Mouse (Mus musculus) midbrain, embryonic 13.5 days (tissue): ENCODE measurements around the gene Nrg4. TPM values are rescaled to one million over a fixed set of nuclear protein-coding genes. Genes with fewer than 3 reads are reported as not detected.
A peak's percentile ranks its signal among the peaks of the same experiment; 100 is the strongest.

Source experiments
- ATAC-seq: fragments of 200-750 bp; cut with Nextera tagmentation; 2 replicates; pipeline ENCODE4 v1.8.0; 2017; ENCODE audit warnings: mild to moderate bottlenecking, moderate TSS enrichment, moderate library complexity
- H3K27ac ChIP-seq: fragments of 300-500 bp; sonication (generic); 2 replicates; pipeline ENCODE4 v1.5.1; 2015; ENCODE audit warnings: inconsistent platforms, mild to moderate bottlenecking, moderate library complexity
- H3K27me3 ChIP-seq: fragments of 300-500 bp; sonication (generic); 2 replicates; pipeline ENCODE4 v1.6.1; 2015; ENCODE audit warnings: mild to moderate bottlenecking, inconsistent platforms
- H3K36me3 ChIP-seq: fragments of 300-500 bp; sonication (generic); 2 replicates; pipeline ENCODE4 v1.6.1; 2015; ENCODE audit warnings: mild to moderate bottlenecking, inconsistent platforms
- H3K4me1 ChIP-seq: fragments of 300-500 bp; sonication (generic); replicated peaks from 2 replicates; pipeline ENCODE4 v1.6.1; 2015; ENCODE audit warnings: inconsistent platforms
- H3K4me2 ChIP-seq: fragments of 300-500 bp; sonication (generic); replicated peaks from 2 replicates; pipeline ENCODE4 v1.6.1; 2015; ENCODE audit warnings: moderate library complexity, mild to moderate bottlenecking, inconsistent platforms
- H3K4me3 ChIP-seq: fragments of 300-500 bp; sonication (generic); replicated peaks from 2 replicates; pipeline ENCODE4 v1.5.1; 2015; ENCODE audit warnings: mild to moderate bottlenecking, inconsistent platforms
- H3K9ac ChIP-seq: fragments of 300-500 bp; sonication (generic); replicated peaks from 2 replicates; pipeline ENCODE4 v1.6.1; 2015; ENCODE audit warnings: mild to moderate bottlenecking, inconsistent platforms
- H3K9me3 ChIP-seq: fragments of 300-500 bp; sonication (generic); 2 replicates; pipeline ENCODE4 v1.6.1; 2016; ENCODE audit warnings: mild to moderate bottlenecking, inconsistent platforms
- WGBS: fragments of 180-500 bp; shearing (Covaris S2); methylation state at CpG from one replicate; pipeline ENCODE4 v1.1.7; 2015; 5-methylcytosine and 5-hydroxymethylcytosine counted together
- polyA plus RNA-seq: library from polyadenylated mRNA; unstranded; fragments of >200 nt; fragmentation: Nextera tagmentation; extraction: Ambion mirVana; gene quantifications from 2 replicates; pipeline ENCODE4 v1.2.1, GENCODE M21; 2015

The Nrg4 gene
- polyA plus RNA-seq, 1 experiment from 2014 or later, result 1.9 TPM

DNA sequence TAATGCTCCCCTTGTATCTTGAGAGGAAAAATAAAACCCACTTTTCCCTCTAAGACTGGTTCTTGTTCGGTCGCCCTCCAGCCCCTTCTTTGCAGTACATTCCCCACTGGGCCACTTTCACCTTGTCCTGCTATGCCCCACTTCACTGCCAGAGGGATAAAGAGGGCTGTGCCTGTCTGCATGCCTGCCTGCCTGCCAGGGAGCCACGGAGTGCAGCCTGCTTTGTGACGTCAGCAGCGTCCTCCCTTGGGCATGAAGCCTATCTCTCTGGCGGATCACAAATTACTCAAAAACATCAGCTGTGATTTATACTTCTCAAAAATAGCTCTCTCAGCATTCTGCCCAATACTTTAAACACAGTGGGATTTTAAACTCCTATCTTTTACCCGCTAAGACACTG lies 6.3 kb upstream of the Nrg4 start:
- Histone ChIP-seq H3K27me3 (peaks cover 19% of the 10 kb centered on the region), H3K36me3 (no peaks in the 10 kb centered on the region), H3K4me2 (peak overlapping the region; percentile 26), H3K9me3 (no peaks in the 10 kb centered on the region), H3K9ac (peak overlapping the region; percentile 36; the same call in 1 of the 2 replicates), H3K27ac (no peak overlapping the region), H3K4me1 (peaks cover 13% of the 10 kb centered on the region), H3K4me3 (no peak overlapping the region)
- peak; percentile 55; the same call in 1 of the 2 replicates for ATAC-seq
- 34% methylated on average over 7 of the region's 7 CpGs for WGBS

DNA sequence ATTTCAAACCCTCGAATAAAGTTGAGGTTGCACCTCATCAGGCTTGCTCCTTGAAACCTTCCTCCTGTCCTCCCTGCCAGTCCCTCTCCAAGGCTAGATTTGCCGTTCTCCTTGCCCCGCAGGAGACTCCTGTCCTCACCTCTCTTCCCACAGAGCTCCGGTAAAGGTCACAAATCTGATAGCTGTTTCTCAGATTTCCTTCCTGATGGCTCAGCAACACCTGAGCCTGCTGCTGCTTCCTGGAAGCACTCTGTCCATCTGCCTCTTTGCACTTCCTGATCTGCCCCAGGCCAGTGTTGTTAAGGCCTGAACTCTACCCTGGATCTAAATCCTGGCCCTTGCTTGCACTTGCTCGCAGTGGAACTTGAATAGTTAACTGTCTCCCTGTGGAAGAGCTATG lies 5.8 kb upstream of the Nrg4 start:
- no peak for ATAC-seq
- 47% methylated on average over 5 of the region's 5 CpGs for whole genome bisulfite sequencing
- Histone ChIP-seq H3K4me3 (no peak overlapping the region), H3K27me3 (peaks cover 21% of the 10 kb centered on the region), H3K36me3 (no peaks in the 10 kb centered on the region), H3K4me1 (peaks cover 16% of the 10 kb centered on the region), H3K9me3 (no peaks in the 10 kb centered on the region), H3K9ac (peak overlapping the region; percentile 36), H3K4me2 (peak overlapping the region; percentile 26), H3K27ac (no peak overlapping the region)

DNA sequence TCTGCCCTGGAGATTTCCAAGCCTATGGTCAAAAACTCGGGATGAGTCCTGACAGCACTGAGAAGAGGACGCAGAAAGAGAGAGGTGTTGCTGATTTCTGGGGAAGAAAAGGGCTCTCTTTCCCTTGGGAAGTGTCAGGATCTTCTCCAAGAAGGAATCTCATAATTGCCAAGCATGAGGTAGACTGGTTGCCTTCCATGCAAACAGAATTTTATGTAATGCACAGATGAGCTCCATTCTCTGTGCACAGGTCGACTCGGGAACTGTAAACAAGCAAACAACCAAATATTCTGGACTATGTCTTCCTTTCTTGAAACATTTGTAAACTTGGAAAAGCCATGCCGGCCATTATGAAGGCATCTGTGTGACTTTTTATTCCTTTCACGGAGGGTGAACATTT lies 2.8 kb upstream of the Nrg4 start:
- H3K4me1 ChIP-seq, result peaks cover 26% of the 10 kb centered on the region
- H3K27me3 ChIP-seq, result peaks cover 35% of the 10 kb centered on the region
- no peaks in the 10 kb centered on the region for H3K36me3 ChIP-seq
- no peak overlapping the region for H3K4me3 ChIP-seq
- no peak for ATAC-seq
- no peak overlapping the region for H3K9ac ChIP-seq
- no peak overlapping the region for H3K4me2 ChIP-seq
- H3K27ac ChIP-seq, result no peak overlapping the region
- H3K9me3 ChIP-seq, result no peaks in the 10 kb centered on the region
- WGBS, result 77% methylated on average over 6 of the region's 6 CpGs

DNA sequence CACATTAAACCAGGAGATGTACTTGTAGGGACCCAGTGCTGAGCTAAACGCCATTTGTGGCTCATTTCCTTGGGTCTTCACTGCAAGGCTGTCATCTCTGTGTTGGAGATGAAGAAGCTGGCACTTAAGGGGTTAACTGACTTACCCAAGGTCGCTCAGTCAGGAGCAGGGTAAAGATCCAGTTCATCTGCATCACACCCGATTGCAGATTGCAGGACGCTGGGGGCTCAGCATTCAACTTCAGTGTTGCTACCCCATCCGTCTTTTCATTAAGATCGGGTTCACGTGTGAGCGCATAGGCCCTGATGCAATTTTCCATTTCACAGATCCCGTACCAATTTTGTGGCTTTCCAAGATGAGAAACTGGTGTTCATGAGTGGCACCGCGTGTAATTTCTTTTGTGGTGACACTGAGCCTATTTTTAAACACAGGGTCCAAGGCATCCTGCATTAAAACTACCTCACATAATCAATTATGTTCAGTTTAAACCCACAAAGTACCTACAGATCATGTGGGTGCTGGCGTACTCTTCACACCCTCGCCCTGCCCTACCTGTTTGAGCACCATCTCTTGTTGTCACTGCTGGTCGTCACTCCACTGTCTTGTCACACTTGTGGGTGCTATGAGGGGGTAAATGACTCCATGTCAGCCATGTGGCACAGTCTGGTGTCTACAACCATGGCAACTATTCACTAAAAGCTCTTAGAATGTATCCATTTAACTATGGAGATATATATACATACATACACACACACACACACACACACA lies 1.7 kb upstream of the Nrg4 start:
- no peak overlapping the region for H3K27ac ChIP-seq
- no peak for ATAC-seq
- H3K27me3 ChIP-seq, result peaks cover 42% of the 10 kb centered on the region
- peaks cover 26% of the 10 kb centered on the region for H3K4me1 ChIP-seq
- no peaks in the 10 kb centered on the region for H3K36me3 ChIP-seq
- H3K4me3 ChIP-seq, result peak overlapping the region; percentile 6; the same call in 1 of the 2 replicates
- H3K9me3 ChIP-seq, result no peaks in the 10 kb centered on the region
- no peak overlapping the region for H3K9ac ChIP-seq
- H3K4me2 ChIP-seq, result peak overlapping the region; percentile 72
- 23% methylated on average over 14 of the region's 14 CpGs for WGBS

DNA sequence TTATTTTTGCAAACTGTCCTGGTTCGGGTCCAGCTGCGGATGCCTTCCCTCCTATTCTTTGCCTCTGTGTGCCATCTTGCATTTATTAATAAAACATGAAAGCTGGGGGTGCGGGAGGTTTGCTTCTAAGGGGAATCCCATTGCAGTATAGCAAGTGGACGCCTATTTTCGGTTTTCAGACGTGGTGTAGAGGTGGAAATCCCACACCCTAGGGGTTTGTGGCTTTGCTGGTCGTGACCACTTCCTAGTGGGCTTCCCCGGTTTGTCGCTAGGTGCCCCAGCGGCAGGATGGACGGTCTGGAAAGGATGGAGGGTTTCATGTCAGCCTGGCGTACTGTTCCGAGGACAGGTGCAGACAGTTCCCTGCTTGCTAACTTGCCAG lies 581 bp upstream of the Nrg4 start:
- WGBS, result under 1% methylated on average over 13 of the region's 13 CpGs
- peak overlapping the region; percentile 72 for H3K4me2 ChIP-seq
- H3K4me1 ChIP-seq, result peaks cover 17% of the 10 kb centered on the region
- peak overlapping the region; percentile 73 for H3K4me3 ChIP-seq
- no peak; the same call in 1 of the 2 replicates for ATAC-seq
- H3K9ac ChIP-seq, result peak overlapping the region; percentile 84
- peak overlapping the region; percentile 74 for H3K27ac ChIP-seq
- peaks cover 42% of the 10 kb centered on the region for H3K27me3 ChIP-seq
- no peaks in the 10 kb centered on the region for H3K36me3 ChIP-seq
- H3K9me3 ChIP-seq, result no peaks in the 10 kb centered on the region

DNA sequence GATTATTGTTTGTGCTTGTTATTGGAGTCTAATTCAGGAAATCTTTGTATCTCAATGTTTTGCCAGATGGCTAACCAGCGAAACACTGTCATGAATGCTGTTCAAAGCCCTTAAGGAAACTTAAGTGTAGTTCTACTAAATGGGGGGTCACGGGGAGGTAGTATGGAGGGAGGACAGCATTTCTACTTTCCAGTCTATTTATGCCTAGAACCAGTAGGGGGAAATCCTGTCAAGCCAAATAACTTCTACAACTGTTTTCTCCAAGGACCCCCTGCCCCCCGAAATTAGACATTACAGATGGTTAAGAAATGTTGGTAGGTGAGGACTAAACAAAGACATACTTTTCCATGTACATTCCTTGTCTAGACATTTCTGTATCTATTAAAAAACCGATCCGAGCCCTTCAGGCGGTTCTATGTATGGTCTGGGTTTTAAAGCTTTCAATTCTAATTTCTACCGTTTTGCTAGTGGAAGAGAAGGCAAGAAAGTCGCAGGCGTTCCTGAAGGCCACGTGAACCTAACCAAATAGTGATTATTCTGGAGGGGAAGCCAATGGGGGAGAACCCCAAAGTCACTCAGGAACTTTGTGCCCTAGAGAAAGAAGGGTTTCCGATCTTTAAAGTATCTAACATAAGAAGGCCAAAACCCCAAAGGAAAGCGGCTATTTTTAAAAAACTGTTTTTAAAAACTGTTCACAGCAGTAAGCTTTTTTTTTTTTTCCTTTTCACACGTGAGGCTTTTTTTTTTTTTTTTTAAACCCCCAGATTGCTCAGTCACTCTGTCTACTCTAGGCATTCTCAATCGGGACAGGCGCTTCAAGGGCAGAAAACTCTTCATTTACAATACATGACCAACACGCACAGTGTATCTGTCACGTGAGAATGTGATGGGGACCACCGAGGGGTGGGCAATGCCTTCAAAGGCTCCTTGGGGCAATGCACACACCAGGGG lies 805 bp downstream of the Nrg4 start:
- Histone ChIP-seq H3K27ac (peak overlapping the region; percentile 74), H3K4me1 (peaks cover 17% of the 10 kb centered on the region), H3K9ac (peak overlapping the region; percentile 84), H3K4me2 (peak overlapping the region; percentile 72), H3K4me3 (peak overlapping the region; percentile 73), H3K9me3 (no peaks in the 10 kb centered on the region), H3K27me3 (peaks cover 42% of the 10 kb centered on the region), H3K36me3 (no peaks in the 10 kb centered on the region)
- 17% methylated on average over 18 of the region's 18 CpGs for WGBS
- no peak for ATAC-seq

DNA sequence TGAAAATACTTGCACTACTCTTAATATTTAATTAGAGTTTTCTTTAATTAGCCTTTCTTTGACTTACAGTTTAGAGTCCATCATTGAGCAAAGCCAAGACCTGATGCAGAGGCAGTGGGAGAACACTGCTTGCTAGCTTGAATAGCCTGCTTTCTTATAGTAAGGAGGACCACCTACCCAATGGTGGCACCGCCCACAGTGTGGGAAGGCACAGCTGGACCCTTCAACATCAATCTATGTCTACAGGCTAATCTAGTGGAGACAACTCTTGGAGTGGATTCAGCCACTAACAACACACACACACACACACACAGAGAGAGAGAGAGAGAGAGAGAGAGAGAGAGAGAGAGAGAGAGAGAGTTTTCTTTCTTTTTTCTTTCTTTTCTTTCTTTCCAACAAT lies 1.6 kb downstream of the Nrg4 start:
- no peak overlapping the region for H3K4me3 ChIP-seq
- no peak overlapping the region for H3K27ac ChIP-seq
- no peaks in the 10 kb centered on the region for H3K9me3 ChIP-seq
- H3K36me3 ChIP-seq, result no peaks in the 10 kb centered on the region
- ATAC-seq, result no peak
- peaks cover 37% of the 10 kb centered on the region for H3K27me3 ChIP-seq
- H3K9ac ChIP-seq, result no peak overlapping the region
- H3K4me2 ChIP-seq, result no peak overlapping the region
- WGBS, result 21% methylated on average over 1 of the region's 1 CpGs
- H3K4me1 ChIP-seq, result peaks cover 17% of the 10 kb centered on the region

DNA sequence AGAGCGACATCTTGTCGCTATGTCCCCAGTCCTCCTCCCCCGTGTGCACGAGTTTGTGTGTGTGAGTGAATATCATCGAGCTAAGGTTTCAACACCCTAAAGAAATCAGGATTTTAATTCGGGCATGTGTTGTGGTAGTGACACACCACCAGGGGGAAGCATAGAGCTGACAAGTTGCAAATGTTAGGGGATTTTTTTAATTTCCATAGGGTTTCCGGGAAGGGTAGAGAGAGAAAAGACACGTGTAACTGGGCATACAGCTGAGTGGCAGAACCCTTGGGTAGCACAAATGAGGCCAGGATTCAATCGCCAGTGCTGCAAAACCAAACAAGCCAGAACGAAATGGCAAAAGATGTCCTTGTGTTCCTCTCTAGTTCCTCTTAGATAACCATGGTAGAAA lies 2.1 kb downstream of the Nrg4 start:
- no peak for ATAC-seq
- Histone ChIP-seq H3K9me3 (no peaks in the 10 kb centered on the region), H3K4me2 (no peak overlapping the region), H3K4me1 (peaks cover 17% of the 10 kb centered on the region), H3K4me3 (no peak overlapping the region), H3K36me3 (no peaks in the 10 kb centered on the region), H3K9ac (no peak overlapping the region), H3K27ac (no peak overlapping the region), H3K27me3 (peaks cover 35% of the 10 kb centered on the region)
- 53% methylated on average over 10 of the region's 10 CpGs for WGBS

DNA sequence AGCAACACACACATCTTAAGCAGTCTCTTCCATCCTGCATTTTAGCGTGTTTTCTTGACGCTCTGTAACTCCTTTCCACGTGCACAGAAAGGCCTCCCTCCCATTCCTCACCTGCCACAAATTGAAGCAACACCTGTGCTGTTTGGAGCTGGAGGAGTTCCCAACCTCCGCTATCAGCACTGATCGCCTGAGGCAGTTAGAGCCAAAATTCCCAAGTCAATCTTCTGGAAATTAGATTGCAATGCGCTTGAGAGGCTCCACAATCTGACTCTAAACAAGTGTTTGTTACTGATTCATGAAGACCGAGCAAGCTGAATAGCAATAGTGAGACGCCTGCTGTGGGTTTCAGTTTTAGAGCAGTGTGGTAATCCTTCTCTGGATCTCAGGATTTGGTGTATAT lies 2.6 kb downstream of the Nrg4 start:
- Histone ChIP-seq H3K9ac (no peak overlapping the region), H3K4me2 (no peak overlapping the region), H3K9me3 (no peaks in the 10 kb centered on the region), H3K27ac (no peak overlapping the region), H3K27me3 (peaks cover 31% of the 10 kb centered on the region), H3K36me3 (no peaks in the 10 kb centered on the region), H3K4me1 (peaks cover 17% of the 10 kb centered on the region), H3K4me3 (no peak overlapping the region)
- ATAC-seq, result no peak
- WGBS, result 61% methylated on average over 8 of the region's 8 CpGs

DNA sequence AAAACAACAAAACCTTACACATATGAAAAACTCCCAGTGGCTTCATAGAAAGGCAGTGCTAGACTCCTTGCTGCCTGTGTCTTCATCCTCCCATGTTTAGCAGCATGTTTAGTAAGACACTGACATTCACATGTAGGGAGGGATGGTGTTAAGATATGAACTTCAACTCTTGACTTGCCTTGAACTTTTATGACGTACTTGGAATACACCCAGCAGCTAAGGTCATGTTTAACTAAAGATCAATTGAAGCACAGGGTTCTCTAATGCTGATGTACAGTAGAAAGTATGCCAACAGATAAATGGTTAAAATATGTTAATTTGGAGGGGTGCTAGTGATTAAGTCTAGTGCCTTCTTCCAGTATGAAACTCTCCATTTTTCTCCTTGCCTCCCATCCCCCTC lies 4.0 kb downstream of the Nrg4 start:
- 91% methylated on average over 1 of the region's 1 CpGs for WGBS

DNA sequence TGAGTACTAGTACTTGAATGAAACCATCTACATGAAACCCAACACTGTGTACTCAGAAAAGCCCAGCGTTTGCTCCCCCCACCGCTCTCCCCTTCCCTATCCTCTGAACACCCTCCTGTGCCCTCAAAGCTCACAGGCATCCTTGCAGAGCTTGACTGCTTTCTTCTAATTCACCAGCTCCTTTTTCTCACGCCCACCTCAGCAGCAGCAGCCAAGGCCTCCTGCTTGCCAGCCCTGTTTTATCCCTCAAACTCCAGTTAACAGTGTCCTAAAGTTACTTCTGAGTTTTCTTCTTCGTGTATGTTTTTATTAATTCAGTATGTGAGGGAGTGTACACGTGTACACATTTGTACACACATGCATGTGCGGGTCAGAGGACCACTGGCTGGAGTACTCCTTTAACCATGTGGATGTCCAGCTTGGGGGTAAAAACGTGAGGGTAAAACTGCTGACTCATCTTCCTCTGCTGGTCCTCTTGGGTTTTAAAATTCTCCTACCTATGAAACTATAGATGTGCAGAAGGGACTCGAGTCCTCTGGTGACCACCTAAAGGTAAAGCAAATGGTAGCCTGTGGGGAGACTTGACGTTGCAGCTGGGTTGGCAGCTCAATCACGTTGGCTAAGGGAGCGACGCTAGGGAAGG lies 12.9 kb downstream of the Nrg4 start:
- no peak overlapping the region for H3K9ac ChIP-seq
- H3K9me3 ChIP-seq, result no peaks in the 10 kb centered on the region
- no peak for ATAC-seq
- H3K4me2 ChIP-seq, result no peak overlapping the region
- H3K27ac ChIP-seq, result no peak overlapping the region
- WGBS, result 68% methylated on average over 12 of the region's 12 CpGs
- no peaks in the 10 kb centered on the region for H3K36me3 ChIP-seq
- H3K4me3 ChIP-seq, result no peak overlapping the region
- no peaks in the 10 kb centered on the region for H3K4me1 ChIP-seq
- no peaks in the 10 kb centered on the region for H3K27me3 ChIP-seq

More for the DNA sequence above, 4.0 kb downstream of the Nrg4 start:
- Histone ChIP-seq H3K4me2 (no peak overlapping the region), H3K9me3 (no peaks in the 10 kb centered on the region), H3K36me3 (no peaks in the 10 kb centered on the region), H3K4me3 (no peak overlapping the region), H3K9ac (no peak overlapping the region), H3K27ac (no peak overlapping the region), H3K4me1 (peaks cover 11% of the 10 kb centered on the region), H3K27me3 (peaks cover 21% of the 10 kb centered on the region)
- ATAC-seq, result no peak

DNA sequence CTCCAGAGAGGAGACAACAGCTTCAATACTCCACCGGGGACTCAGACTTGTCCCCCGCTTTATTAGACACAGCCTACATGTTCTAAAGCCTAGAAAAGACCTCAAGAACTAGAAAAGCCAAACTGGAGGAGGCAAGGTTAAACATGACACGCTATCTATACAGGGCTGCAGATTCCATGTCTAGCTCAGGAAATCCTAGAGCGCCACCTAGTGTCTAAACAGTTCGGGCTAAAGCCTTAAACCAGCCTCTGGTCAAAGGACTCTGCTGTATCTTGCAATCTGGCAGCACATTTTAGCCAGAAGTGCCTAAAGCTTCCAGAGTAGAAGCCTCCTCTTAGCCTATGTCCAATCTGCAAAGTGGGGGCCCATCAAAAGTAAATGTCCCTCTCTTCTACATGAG lies 15.1 kb downstream of the Nrg4 start:
- Histone ChIP-seq H3K36me3 (no peaks in the 10 kb centered on the region), H3K4me1 (no peaks in the 10 kb centered on the region), H3K9ac (no peak overlapping the region), H3K9me3 (no peaks in the 10 kb centered on the region), H3K27me3 (no peaks in the 10 kb centered on the region), H3K27ac (no peak overlapping the region), H3K4me2 (no peak overlapping the region), H3K4me3 (no peak overlapping the region)
- 7% methylated on average over 5 of the region's 5 CpGs for WGBS
- peak; percentile 78 for ATAC-seq
